8 mouse cellular contexts compared by ENCODE assay signal in the genomic region with DNA sequence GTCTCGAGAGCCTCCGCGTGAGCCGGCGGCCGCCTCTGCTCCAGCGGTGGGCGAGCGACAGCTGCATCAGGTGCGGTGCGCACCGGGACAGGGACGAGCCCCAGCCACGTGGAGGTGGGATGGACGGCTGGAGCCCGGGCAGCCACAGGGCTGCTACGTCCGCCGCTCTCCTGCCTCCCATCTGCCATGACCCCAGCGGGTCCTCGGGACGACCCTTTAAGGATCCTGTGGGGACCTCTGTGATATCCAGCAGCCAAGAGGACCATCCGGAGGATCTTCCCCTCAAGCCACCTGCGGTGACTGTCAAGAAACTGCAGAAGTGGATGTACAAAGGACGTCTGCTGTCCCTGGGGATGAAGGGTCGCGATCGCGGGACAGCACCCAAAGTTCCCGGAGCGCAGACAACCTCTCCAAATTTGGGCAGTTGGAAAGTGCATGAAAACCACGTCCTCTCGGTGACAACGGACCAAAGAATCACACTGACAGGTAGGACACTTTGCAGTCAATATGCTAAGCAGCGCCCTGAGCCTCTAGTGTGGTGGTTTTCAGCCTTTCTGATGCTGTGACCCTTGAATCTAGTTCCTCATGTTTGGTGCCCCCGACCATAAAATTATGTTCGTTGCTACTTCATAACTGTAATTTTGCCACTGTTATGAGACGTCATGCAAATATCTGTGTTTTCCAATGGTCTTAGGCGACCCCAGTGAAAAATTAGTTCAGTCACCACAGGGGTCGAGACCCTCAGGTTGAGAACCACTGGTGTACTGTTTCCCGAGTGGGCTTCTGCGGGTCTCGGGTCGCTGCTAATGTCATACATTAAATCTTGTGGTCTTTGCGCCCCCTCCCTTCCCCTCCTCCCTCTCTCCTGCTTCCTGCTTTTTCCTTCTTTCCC. TPM values are rescaled to one million over a fixed set of nuclear protein-coding genes. Genes with fewer than 3 reads are reported as not detected.
A peak's percentile ranks its signal among the peaks of the same experiment; 100 is the strongest.
DNase-seq lines count a peak whose midpoint lies in the region; ATAC-seq and TF ChIP-seq lines count a peak whose summit lies in the region.

No protein-coding gene starts in this region.

- H3K4me1 ChIP-seq in neural tube, embryonic 11.5 days (ENCODE audit: control insufficient read depth, insufficient read depth, low read length): peaks cover 5% of the 10 kb centered on the region
- H3K4me1 ChIP-seq in cortical plate, adult 2 months (ENCODE audit: control insufficient read depth, insufficient read depth, low read length): no peaks in the 10 kb centered on the region
- H3K4me1 ChIP-seq in hindbrain, embryonic 14.5 days (replicated peaks; ENCODE audit: control insufficient read depth, insufficient read depth, low read length): no peaks in the 10 kb centered on the region
- H3K4me1 ChIP-seq in midbrain, embryonic 14.5 days (ENCODE audit: control insufficient read depth, insufficient read depth, low read length): peaks cover 4% of the 10 kb centered on the region; the same call in 1 of the 2 replicates

- H3K27me3 ChIP-seq in neural tube, embryonic 11.5 days (ENCODE audit: control insufficient read depth, insufficient read depth, low read length): peaks cover 17% of the 10 kb centered on the region
- peaks cover 16% of the 10 kb centered on the region for H3K27me3 ChIP-seq in hindbrain, embryonic 14.5 days (ENCODE audit: control insufficient read depth, insufficient read depth, low read length)
- H3K27me3 ChIP-seq in midbrain, embryonic 14.5 days (ENCODE audit: control insufficient read depth, insufficient read depth, low read length): peaks cover 17% of the 10 kb centered on the region

- H3K9me3 ChIP-seq in neural tube, embryonic 11.5 days (ENCODE audit: control insufficient read depth, low read length): no peaks in the 10 kb centered on the region
- no peaks in the 10 kb centered on the region for H3K9me3 ChIP-seq in hindbrain, embryonic 14.5 days (ENCODE audit: control insufficient read depth, low read length)
- H3K9me3 ChIP-seq in midbrain, embryonic 14.5 days (ENCODE audit: control insufficient read depth, low read length): no peaks in the 10 kb centered on the region

- ATAC-seq in neural tube, embryonic 11.5 days (ENCODE audit: insufficient read depth, low FRiP score, low TSS enrichment): peak; percentile 8; the same call in 1 of the 2 replicates
- 0 out of 2 replicates have a peak, but pooled peaks have one; percentile 7 for ATAC-seq in hindbrain, embryonic 14.5 days (ENCODE audit: low FRiP score)
- ATAC-seq in midbrain, embryonic 14.5 days (ENCODE audit: low FRiP score, low TSS enrichment): peak; percentile 28
- ATAC-seq in activated CD4-positive, CD25-positive, alpha-beta regulatory T cell, adult 4 months: no peak

- no peaks in the 10 kb centered on the region for H3K36me3 ChIP-seq in neural tube, embryonic 11.5 days (ENCODE audit: control insufficient read depth, insufficient read depth, low read length)
- no peaks in the 10 kb centered on the region for H3K36me3 ChIP-seq in hindbrain, embryonic 14.5 days (replicated peaks; ENCODE audit: control insufficient read depth, insufficient read depth)
- H3K36me3 ChIP-seq in midbrain, embryonic 14.5 days (ENCODE audit: control insufficient read depth, insufficient read depth, low read length): no peaks in the 10 kb centered on the region

- peak; percentile 43 for DNase-seq in neural tube, embryonic 11.5 days (ENCODE audit: low spot score)
- DNase-seq in neural tube, embryonic 10.5 days (ENCODE audit: extremely low spot score, low spot score): no peak
- no peak for DNase-seq in hindbrain, embryonic 14.5 days (ENCODE audit: low spot score)
- DNase-seq in midbrain, embryonic 14.5 days: peak; percentile 32
- DNase-seq in cerebellum, adult 8-10 months: no peak
- no peak for DNase-seq in cerebellum, adult 18-20 months

- no peak for TF ChIP-seq CTCF in cortical plate, adult 2 months (IDR thresholded peaks at IDR 0.05; ENCODE audit: extremely low read depth, insufficient read depth, low read length)

- no peak overlapping the region for H3K27ac ChIP-seq in neural tube, embryonic 11.5 days (ENCODE audit: low read depth, low read length)
- H3K27ac ChIP-seq in cortical plate, adult 2 months (ENCODE audit: insufficient read depth, low read length): no peak overlapping the region
- no peak overlapping the region for H3K27ac ChIP-seq in hindbrain, embryonic 14.5 days
- H3K27ac ChIP-seq in midbrain, embryonic 14.5 days (replicated peaks; ENCODE audit: low read depth, low read length): no peak overlapping the region

- peak overlapping the region; percentile 81 for H3K4me2 ChIP-seq in neural tube, embryonic 11.5 days (ENCODE audit: low read depth)
- peak overlapping the region; percentile 73 for H3K4me2 ChIP-seq in hindbrain, embryonic 14.5 days (replicated peaks)
- H3K4me2 ChIP-seq in midbrain, embryonic 14.5 days (ENCODE audit: low read length): peak overlapping the region; percentile 82

- H3K9ac ChIP-seq in neural tube, embryonic 11.5 days (ENCODE audit: low read length): peak overlapping the region; percentile 66
- H3K9ac ChIP-seq in hindbrain, embryonic 14.5 days: peak overlapping the region; percentile 63; the same call in 1 of the 2 replicates
- H3K9ac ChIP-seq in midbrain, embryonic 14.5 days (replicated peaks; ENCODE audit: low read length): peak overlapping the region; percentile 64

- under 1% methylated on average over 45 of the region's 45 CpGs for WGBS in neural tube, embryonic 11.5 days
- WGBS in hindbrain, embryonic 14.5 days: under 1% methylated on average over 45 of the region's 45 CpGs
- under 1% methylated on average over 45 of the region's 45 CpGs for WGBS in midbrain, embryonic 14.5 days

- TF ChIP-seq POLR2A in cortical plate, adult 2 months (IDR thresholded peaks at IDR 0.05; ENCODE audit: extremely low read depth, insufficient read depth, low read length): no peak

- H3K4me3 ChIP-seq in neural tube, embryonic 11.5 days (ENCODE audit: low read depth, low read length): peak overlapping the region; percentile 65
- H3K4me3 ChIP-seq in cortical plate, adult 2 months (ENCODE audit: insufficient read depth, low read length): peak overlapping the region; percentile 29
- H3K4me3 ChIP-seq in hindbrain, embryonic 14.5 days (replicated peaks; ENCODE audit: low read length): peak overlapping the region; percentile 67
- peak overlapping the region; percentile 66 for H3K4me3 ChIP-seq in midbrain, embryonic 14.5 days (replicated peaks; ENCODE audit: low read depth, low read length)

RNA-seq across cellular contexts. Expression of gene Syde2, which starts 1.3 kb away (rescaled TPM):
- polyA plus RNA-seq in neural tube, embryonic 11.5 days (2014; fragmentation: Nextera tagmentation; extraction: Ambion mirVana): 1.1 and 1.3 TPM in 2 replicates
- 1.9 and 2.0 TPM in 2 replicates for polyA plus RNA-seq in cortical plate, adult 2 months (2012; rRNA removed)
- polyA plus RNA-seq in hindbrain, embryonic 14.5 days (2014; fragmentation: Nextera tagmentation; extraction: Ambion mirVana): 0.41 and 0.81 TPM in 2 replicates
- 0.50 and 0.62 TPM in 2 replicates for polyA plus RNA-seq in midbrain, embryonic 14.5 days (2014; fragmentation: Nextera tagmentation; extraction: Ambion mirVana)
- polyA plus RNA-seq in activated CD4-positive, CD25-positive, alpha-beta regulatory T cell, adult 4 months (2017; shearing (Covaris generic)): not detected

RNA-seq across cellular contexts. Expression of gene 2410004B18Rik, which starts 51.1 kb away (rescaled TPM):
- polyA plus RNA-seq in neural tube, embryonic 11.5 days (2014; fragmentation: Nextera tagmentation; extraction: Ambion mirVana): 59.4 and 64.4 TPM in 2 replicates
- polyA plus RNA-seq in cortical plate, adult 2 months (2012; rRNA removed): 34.6 and 38.2 TPM in 2 replicates
- polyA plus RNA-seq in hindbrain, embryonic 14.5 days (2014; fragmentation: Nextera tagmentation; extraction: Ambion mirVana): 79.7 and 86.5 TPM in 2 replicates
- polyA plus RNA-seq in midbrain, embryonic 14.5 days (2014; fragmentation: Nextera tagmentation; extraction: Ambion mirVana): 76.6 and 85.3 TPM in 2 replicates
- polyA plus RNA-seq in activated CD4-positive, CD25-positive, alpha-beta regulatory T cell, adult 4 months (2017; shearing (Covaris generic)): 10 to 100 TPM; 14.2 to 21.6 TPM

Comparison
In these comparisons a context has a peak if more than half of its experiments do, and no peak if none do; other contexts are left out.
1. DNase-seq: peak in neural tube, embryonic 11.5 days (single experiment) and midbrain, embryonic 14.5 days (single experiment); none in neural tube, embryonic 10.5 days (single experiment), hindbrain, embryonic 14.5 days (single experiment), cerebellum, adult 8-10 months (single experiment) and cerebellum, adult 18-20 months (0 of 2).
2. Peak in every context shown above with its lines, with median percentiles within 50 percentile points of each other: H3K4me2 ChIP-seq, H3K4me3 ChIP-seq and H3K9ac ChIP-seq.